Mouse (Mus musculus): Measurements from ENCODE around the gene Rbm20.
A peak's percentile ranks its signal among the peaks of the same experiment; 100 is the strongest.
"Not testable (repeated sequence)": the region's sequence is repeated elsewhere in the genome, so short reads cannot be mapped to it uniquely, and the experiment has no call there.

Rbm20 gene

DNA sequence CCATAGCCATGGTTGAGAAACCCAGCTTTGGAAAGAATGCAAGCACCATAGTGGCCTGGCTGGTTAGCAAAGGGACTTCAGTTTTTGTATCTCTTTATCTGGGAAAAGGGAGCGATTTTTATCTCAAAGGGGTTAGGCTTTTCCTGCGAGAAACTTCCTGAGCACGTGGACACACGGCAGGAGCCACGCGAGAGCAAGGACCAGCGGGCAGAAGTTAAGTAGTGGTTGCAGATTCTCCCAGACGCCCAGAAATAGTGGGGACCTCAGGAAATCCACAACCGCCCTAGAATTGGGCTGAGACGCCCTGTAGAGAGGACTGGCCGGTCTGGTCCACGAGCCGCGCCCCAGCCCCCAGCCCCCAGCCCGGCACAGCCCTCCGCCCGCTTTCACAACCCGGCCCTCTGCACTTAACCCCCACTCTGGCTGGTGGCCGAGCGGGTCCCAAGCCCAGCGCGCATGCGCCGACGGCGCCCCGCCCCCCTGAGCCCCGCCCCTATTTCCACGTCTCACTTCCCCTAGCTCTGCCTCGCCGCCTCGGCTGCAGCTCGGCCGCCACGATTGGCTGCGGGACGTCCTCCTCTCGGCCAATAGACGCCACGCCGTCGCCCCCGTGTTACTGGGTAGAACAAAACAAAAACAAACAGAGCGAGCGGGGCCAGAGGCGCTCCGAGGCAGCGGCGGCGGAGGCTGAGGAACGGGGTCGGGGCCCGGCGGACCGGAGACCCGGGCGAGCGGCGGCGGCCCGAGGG is 225.8 kb downstream of the Rbm20 start:
- peak; percentile 98 for DNase-seq (ENCODE audit: low read depth, low spot score)

DNA sequence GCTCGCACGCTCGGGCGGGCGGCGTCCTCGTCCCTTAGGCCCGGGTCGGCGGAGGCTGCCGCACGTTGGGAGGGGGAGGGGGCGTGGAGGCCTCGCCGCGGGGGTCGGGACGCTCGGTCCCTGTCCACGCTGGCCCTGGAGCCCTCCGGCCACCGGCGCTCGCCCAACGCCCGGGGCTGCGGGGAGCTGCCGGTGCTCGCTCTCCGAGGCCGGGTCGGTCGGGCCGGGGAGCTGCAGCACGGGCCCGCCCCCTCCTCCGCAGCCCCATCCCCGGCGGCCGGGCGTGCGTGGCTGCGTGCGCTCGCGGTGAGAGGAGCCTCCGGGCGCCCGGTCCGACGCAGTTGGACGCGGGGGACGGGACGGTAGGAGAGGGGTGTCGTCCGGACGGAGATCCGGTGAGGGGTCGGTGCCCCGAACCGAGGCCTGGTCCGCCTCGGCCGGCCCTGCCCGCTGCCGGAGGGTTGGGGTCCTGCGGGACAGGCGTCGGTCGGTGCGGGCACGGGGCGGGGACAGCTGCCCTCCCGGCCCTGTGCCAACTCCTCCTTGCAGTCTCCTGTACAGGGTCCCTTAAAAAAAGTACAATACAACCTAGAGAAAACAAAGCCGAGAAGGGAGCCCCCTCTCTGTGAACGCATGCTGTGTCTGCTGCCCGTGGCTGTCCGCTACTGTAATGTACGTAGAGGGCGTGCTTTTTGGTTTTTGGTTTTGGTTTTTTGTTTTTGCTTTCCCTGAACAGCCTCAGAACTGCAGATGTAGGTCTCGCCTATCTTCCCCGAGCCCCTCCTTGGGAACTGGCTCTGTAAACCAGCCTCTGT is 226.6 kb downstream of the Rbm20 start:
- DNase-seq (ENCODE audit: low read depth, low spot score), result peak; percentile 41

DNA sequence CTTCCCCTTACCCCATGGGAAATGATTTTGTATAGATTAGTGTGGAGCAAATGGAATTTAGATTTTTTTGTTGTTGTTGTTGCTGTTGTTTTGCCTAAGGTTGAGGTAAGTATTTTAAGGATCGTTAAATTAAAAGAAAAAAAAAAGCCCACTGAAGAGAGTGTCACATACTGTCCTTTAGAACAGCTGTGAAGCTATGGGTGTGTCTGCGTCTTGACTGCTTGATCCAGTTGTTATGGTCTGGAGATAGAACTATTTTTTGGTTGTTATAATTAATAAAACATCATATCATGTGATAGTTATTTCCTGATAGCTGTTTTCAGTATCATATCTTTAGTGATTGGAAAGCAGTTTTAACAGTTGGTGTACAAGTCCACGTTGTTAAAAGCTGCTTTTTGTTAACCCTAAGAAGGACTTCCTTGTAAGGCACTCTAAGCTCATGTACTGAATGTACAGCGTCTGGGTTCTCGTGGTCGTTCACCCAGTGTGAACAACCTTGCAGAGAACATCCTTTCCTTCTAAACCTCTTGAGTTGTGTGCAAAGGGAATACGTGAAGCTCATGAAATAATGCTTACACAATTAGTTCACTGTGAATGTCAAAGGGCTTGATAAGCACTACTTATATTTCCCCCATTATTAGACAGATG is 227.9 kb downstream of the Rbm20 start:
- DNase-seq (ENCODE audit: low read depth, low spot score), result no peak

GRCm38 (mm10) chr19:53906033-53906702 is 229.1 kb downstream of the Rbm20 start:
- DNase-seq (ENCODE audit: low read depth, low spot score), result no peak

- not testable (repeated sequence) for DNase-seq (ENCODE audit: low read depth, low spot score)
Observed at GRCm38 (mm10) chr19:53906703-53907070, 229.6 kb downstream of the Rbm20 start.

GRCm38 (mm10) chr19:53914950-53915349 is 237.8 kb downstream of the Rbm20 start:
- DNase-seq (ENCODE audit: low read depth, low spot score), result no peak

Measured in ZHBTc4 (cell line).